Mouse (Mus musculus): ENCODE data around the gene Tmem176a.

GRCm38 (mm10) chr6:48836146-48836545, 4.6 kb upstream of the Tmem176a start:
- TF ChIP-seq CTCF (conservative IDR thresholded peaks at IDR 0.05; ENCODE audit: low read length): no peak
- no peak for TF ChIP-seq NANOG (IDR thresholded peaks at IDR 0.05; ENCODE audit: borderline replicate concordance, low read length)

Measured in E14TG2a.4 (cell line).